Mouse (Mus musculus) cerebellum, adult 2 months (tissue): ENCODE results near the gene Aatk. TPM values are rescaled to one million over a fixed set of nuclear protein-coding genes. Genes with fewer than 3 reads are reported as not detected.

ENCODE experiments used
- DNase-seq, 2 experiments: peaks; one replicate each; pipeline ENCODE4 v3.0.0; 2021
- H3K27ac ChIP-seq: fragments of 200-500 bp; 2 replicates; pipeline ENCODE4 v1.5.1; 2012; ENCODE audit warnings: low read length, control low read depth, inconsistent platforms; ENCODE audit not compliant: insufficient read depth
- H3K27me3 ChIP-seq: fragments of 200-500 bp; 2 replicates; pipeline ENCODE4 v1.6.1; 2012; ENCODE audit warnings: inconsistent platforms, mild to moderate bottlenecking, low read length, moderate library complexity; ENCODE audit not compliant: control insufficient read depth, insufficient read depth
- H3K4me1 ChIP-seq: fragments of 200-500 bp; 2 replicates; pipeline ENCODE4 v1.6.1; 2011; ENCODE audit warnings: low read length; ENCODE audit not compliant: control insufficient read depth, insufficient read depth
- H3K4me3 ChIP-seq: fragments of 200-500 bp; replicated peaks from 2 replicates; pipeline ENCODE3; 2011; ENCODE audit warnings: mild to moderate bottlenecking, low read depth, low read length, control low read depth; ENCODE audit not compliant: insufficient read depth
- CTCF ChIP-seq: fragments of 200-500 bp; IDR thresholded peaks from 2 replicates; pipeline ENCODE4 v1.5.1; 2011; ENCODE audit warnings: low read depth, mild to moderate bottlenecking, control low read depth, low read length, moderate library complexity, borderline replicate concordance; ENCODE audit not compliant: insufficient read depth
- POLR2A ChIP-seq: fragments of 200-500 bp; IDR thresholded peaks from 2 replicates; pipeline ENCODE4 v1.6.1; 2011; ENCODE audit warnings: low read length, control low read depth, borderline replicate concordance; ENCODE audit not compliant: insufficient read depth
- WGBS: fragments of 180-500 bp; shearing (Covaris S2); methylation state at CpG from one replicate; pipeline ENCODE4 v1.1.7; 2018; 5-methylcytosine and 5-hydroxymethylcytosine counted together
- polyA plus RNA-seq: library from polyadenylated mRNA; depleted of rRNA; stranded (reverse); fragments of >200 nt; gene quantifications from 2 replicates; pipeline ENCODE4 v1.2.3, GENCODE M21; 2012; rRNA removed

Gene Aatk
- 296 and 298 TPM in 2 replicates for polyA plus RNA-seq

DNA sequence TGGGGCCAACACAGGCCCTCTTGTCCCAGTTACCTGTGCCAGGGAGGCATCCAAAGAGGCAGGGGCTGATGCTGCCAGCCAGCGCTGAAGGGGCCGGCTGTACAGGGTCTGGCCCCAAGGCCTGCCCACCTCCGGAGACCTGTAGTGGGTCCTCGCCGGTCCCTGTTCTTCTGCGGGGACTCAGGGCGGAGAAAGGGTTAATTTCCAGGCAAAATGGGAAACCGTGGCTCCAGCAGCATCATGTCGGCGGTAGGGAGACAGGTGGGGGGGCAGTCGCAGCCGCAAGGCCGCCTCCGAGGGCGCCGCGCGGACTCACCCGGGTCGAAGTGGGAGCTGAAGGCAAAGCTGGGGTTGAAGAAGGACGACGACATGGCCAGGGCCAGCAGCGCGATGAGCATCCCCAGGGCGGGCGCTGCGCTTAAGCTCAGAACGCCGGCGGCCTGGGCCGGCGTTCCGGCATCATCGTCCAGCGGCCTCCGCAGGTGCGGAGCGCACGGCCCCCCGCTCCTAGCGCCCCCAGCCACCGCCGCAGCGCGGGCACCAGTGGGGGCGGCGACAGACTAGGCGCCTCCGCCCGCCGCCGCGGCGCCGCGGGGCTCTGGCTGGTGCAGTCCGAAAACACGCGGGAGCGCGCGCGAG is at the start of gene Aatk:
TSS of gene Aatk (minus strand) at position 615 of the 639 bp plus-strand sequence.
- peak; percentile 68 to 77 for DNase-seq
- Histone ChIP-seq H3K27ac (peak within 1 kb of the TSS; percentile 97), H3K4me1 (peaks cover 48% of the 10 kb centered on the region), H3K27me3 (no peaks in the 10 kb centered on the region), H3K4me3 (peak within 1 kb of the TSS; percentile 98)
- 1% methylated on average over 63 of the region's 63 CpGs for WGBS
- 0 out of 2 replicates have a peak, but pooled peaks have one; percentile 37 for TF ChIP-seq POLR2A
- no peak for TF ChIP-seq CTCF

DNA sequence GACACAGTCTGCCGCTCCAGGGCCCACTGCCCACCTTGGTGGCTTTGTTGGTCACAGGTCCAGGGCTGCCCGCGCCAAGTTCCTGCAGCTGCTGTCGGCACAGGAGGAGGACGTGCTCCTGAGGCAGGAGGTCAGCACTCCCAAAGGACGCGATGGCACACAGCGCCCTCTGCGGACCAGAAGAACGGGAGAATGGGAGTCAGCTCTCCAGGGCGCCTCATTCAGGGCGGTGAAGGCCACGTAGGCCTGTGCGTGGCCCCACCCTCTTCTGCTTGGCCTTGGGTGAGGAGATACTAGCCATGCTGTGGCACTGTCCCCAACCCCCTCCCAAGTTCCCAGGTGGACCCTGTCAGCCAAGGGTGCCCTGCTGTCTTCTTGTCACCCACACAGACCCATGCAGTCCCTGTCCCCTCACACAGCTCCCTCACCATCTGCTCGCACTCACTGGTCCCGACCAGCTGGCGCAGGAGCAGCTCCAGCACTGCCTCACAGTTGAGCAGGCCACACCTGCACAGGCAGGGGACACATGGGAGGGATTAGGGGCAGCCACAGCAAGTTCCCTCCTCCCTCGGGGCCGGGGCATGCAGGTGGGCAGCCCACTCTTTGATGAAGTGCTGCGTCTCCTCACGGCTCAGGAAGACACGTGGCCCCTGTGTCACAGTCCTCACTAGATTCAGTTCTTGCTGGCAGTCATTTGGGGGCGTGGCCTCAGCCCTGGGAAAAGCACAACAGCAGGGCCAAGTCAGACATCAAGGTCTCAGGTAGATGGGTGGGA is 46.0 kb upstream of the Aatk start:
- Histone ChIP-seq H3K27me3 (no peaks in the 10 kb centered on the region), H3K4me3 (no peak overlapping the region), H3K27ac (no peak overlapping the region), H3K4me1 (peaks cover 13% of the 10 kb centered on the region)
- peak; percentile 30; the same call in 1 of the 2 replicates for TF ChIP-seq CTCF
- no peak for TF ChIP-seq POLR2A
- DNase-seq, result no peak
- WGBS, result 43% methylated on average over 23 of the region's 23 CpGs

DNA sequence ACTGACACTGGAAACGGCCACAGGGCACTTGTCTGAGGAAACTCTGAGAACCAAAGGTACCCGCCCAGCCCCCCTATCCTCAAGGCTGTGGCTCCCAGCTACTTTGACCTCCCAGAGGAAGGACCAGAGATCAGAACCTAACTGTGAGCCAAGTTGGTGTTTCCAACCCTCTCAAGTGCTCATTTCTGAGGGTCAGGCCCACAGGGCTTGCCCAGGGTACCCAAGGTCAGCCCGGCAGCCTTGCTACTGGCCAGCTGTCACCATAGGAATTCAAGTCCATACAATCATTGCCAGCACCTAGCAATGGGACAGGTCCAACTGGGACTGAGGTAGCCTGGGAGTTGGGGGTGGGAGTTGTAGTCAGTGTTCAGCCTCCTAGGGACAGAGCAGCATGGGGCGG is 43.7 kb upstream of the Aatk start:
- Histone ChIP-seq H3K27me3 (no peaks in the 10 kb centered on the region), H3K27ac (no peak overlapping the region), H3K4me1 (peaks cover 10% of the 10 kb centered on the region), H3K4me3 (no peak overlapping the region)
- no peak for DNase-seq
- 85% methylated on average over 4 of the region's 4 CpGs for WGBS
- TF ChIP-seq CTCF (no peak), POLR2A (no peak)

DNA sequence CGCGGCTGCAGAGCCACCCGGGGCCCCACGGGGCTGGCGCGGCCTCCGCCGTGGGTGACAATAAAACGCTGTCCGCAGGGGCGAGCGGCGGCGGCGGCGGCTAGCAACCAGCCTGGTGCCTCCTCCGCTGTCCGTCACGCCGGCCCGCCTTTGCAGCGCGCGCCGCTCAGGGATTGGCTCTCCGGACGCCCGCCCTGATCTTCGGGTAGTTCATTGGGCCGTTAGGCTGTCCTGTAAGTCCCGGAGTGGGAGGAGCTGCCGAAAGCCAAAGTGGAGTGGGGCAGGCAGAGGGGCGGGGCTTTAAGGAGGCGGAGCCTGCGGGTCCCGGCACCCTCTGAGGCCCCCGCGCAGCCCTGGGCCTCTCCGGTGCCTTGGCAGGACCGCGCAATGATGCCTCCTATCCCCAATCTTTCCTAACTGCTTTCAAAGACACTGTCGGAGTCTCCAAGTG is 39.8 kb upstream of the Aatk start, which contains the start of gene Cep131:
TSS of gene Cep131 (minus strand) at position 126 of the 451 bp plus-strand sequence.
- WGBS, result 0% methylated on average over 42 of the region's 42 CpGs
- TF ChIP-seq CTCF (no peak), POLR2A (peak; percentile 73)
- DNase-seq, result peak; percentile 98 to 99

DNA sequence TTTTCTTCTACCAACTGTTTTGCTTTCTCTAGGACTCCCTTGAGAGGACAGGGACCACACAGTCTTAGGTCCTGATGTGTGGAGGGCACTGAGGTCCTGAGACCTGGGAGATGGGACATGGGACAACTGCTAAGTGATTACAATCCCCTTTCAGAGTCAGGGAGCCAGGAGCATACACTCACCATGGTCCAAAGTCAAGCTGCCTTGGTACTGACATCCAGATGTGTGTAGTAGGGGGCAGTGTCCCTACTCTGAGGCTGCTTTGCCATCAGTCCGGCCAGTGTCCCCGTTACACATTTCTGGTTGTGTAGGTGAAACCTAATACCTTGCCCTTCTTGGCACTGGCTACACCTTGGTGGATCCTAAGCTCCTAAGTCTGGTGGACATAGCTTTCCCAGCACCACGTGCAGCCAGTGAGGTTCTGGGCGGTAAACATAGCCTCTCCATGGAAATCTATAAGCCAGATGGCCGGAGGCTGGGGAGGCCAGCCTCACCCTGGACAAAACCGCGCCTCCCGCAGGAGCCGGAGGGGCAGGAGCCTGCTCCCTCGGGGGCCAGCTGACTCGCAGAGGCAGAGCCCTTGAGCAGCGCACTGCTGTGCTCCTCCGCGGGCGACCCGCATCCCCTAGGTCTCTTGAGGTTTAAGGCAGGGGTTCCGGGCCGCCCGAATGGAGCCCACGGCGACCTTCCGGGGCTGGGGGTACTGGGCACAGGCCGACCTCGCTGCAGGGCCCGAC is 39.1 kb upstream of the Aatk start:
- Histone ChIP-seq H3K4me3 (peak overlapping the region; percentile 65), H3K27ac (peak overlapping the region; percentile 84), H3K4me1 (peaks cover 16% of the 10 kb centered on the region), H3K27me3 (no peaks in the 10 kb centered on the region)
- WGBS, result 1% methylated on average over 25 of the region's 25 CpGs
- no peak for TF ChIP-seq CTCF
- TF ChIP-seq POLR2A, result no peak
- peak; percentile 76 to 77 for DNase-seq

More for the DNA sequence above, 39.8 kb upstream of the Aatk start, which contains the start of gene Cep131:
- Histone ChIP-seq H3K4me1 (peaks cover 16% of the 10 kb centered on the region), H3K27me3 (no peaks in the 10 kb centered on the region), H3K27ac (peak within 1 kb of the TSS; percentile 84), H3K4me3 (peak within 1 kb of the TSS; percentile 65)

DNA sequence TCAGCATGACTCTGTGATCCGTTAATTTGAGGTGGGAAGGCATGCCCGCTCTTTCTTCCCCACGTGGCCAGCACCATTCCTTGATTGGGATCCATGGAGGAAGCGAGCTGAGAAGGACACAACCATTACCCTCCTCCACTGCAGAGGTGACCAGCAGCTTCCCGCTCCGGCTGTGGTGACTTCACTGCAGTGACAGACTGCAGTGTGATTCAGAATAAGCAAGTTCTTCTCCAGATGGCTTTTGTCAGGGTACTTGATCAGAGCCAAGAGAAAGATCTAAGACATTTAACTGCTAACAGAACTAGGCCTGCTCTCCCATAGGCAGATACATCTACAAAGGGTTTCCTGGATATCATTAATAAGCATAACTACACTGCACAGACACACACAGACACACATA is 33.3 kb upstream of the Aatk start:
- no peaks in the 10 kb centered on the region for H3K27me3 ChIP-seq
- TF ChIP-seq POLR2A (no peak), CTCF (no peak)
- no peak overlapping the region for H3K27ac ChIP-seq
- no peak for DNase-seq
- no peak overlapping the region for H3K4me3 ChIP-seq
- H3K4me1 ChIP-seq, result peaks cover 9% of the 10 kb centered on the region
- WGBS, result 82% methylated on average over 6 of the region's 6 CpGs

DNA sequence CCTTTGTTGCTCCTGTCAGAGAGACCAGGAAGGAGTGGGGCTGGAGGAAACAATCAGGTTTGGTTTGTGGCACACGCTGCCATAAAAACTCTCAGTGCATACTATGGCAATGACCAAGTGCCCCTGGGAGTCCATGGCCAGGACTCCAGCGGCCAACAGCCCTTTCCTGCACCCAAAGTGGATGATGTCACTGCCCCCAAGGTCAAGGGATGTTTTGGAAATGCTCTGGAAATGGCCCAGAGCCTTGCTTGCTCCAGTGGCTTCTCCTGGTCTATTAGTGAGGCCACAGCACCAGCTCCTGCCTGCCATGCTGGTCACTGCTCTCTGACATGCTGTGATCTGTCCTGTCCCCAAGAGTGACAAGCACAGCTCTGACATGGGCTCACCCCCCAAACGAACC is 29.2 kb upstream of the Aatk start:
- TF ChIP-seq CTCF (no peak), POLR2A (no peak)
- H3K27ac ChIP-seq, result no peak overlapping the region
- 85% methylated on average over 3 of the region's 3 CpGs for WGBS
- no peak for DNase-seq
- H3K27me3 ChIP-seq, result no peaks in the 10 kb centered on the region
- no peaks in the 10 kb centered on the region for H3K4me1 ChIP-seq
- H3K4me3 ChIP-seq, result no peak overlapping the region
